7 mouse cellular contexts compared by ENCODE assay signal in the genomic region with DNA sequence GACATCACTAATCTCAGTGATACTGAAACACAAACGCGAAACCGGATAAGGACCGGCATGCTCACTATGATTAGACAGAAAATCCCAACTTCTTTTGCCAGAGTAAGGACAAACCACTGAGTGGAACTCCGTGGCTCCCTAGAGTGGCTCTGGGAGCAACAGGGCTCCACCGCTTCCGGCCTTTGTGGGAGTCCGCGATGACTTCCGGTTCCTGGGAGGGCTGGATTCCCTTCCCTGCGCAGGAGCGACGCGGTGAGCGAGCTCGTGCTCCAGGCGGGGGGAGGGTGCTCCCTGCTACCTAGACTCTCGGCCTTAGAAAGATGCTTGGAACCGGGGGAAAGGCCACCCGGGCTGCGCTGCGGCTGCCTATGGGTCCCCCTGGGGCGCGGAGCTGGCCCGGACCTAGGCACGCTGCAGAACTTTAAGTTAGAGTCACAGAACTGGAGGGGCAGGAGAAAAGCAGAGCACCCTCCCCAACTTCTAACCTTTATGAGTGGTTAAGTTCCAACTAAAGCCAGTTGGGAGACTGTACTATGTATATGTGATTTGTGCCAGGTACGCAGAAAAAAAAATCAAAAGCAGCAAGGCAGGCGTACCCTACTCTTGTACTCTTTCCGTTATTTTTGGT. TPM values are rescaled to one million over a fixed set of nuclear protein-coding genes. Genes with fewer than 3 reads are reported as not detected.
DNase-seq lines count a peak whose midpoint lies in the region; ATAC-seq lines count a peak whose summit lies in the region.

Gene Zscan12, plus strand, starts transcription at position 200 of the 628 bp plus-strand sequence.

- ATAC-seq in intestine, embryonic 16.5 days: peak; percentile 100
- ATAC-seq in midbrain, embryonic 11.5 days (ENCODE audit: low FRiP score): peak; percentile 99

- peak within 1 kb of the TSS; percentile 95 for H3K9ac ChIP-seq in intestine, embryonic 16.5 days (ENCODE audit: low read depth, low read length)
- peak within 1 kb of the TSS; percentile 95 for H3K9ac ChIP-seq in midbrain, embryonic 11.5 days (ENCODE audit: low read length)

- peak within 1 kb of the TSS; percentile 74 for H3K27ac ChIP-seq in intestine, embryonic 16.5 days (ENCODE audit: low read length)
- no peak within 1 kb of the TSS; the same call in 1 of the 2 replicates for H3K27ac ChIP-seq in midbrain, embryonic 11.5 days (ENCODE audit: low read depth, low read length)

- no peaks in the 10 kb centered on the region for H3K36me3 ChIP-seq in intestine, embryonic 16.5 days (ENCODE audit: control insufficient read depth, insufficient read depth, low read length)
- no peaks in the 10 kb centered on the region for H3K36me3 ChIP-seq in midbrain, embryonic 11.5 days (ENCODE audit: control insufficient read depth, insufficient read depth, low read length)

- peak; percentile 92 for DNase-seq in adrenal gland, adult 8-10 months
- peak; percentile 87 for DNase-seq in embryo, embryonic 9.5 days (ENCODE audit: extremely low spot score)
- peak; percentile 70 to 87 for DNase-seq in gastrocnemius, postnatal 4 days (ENCODE audit: low spot score in 2 of 2)
- DNase-seq in left cerebral cortex, postnatal 36 days (ENCODE audit: low spot score in 2 of 2): peak; percentile 89 to 90
- DNase-seq in midbrain, embryonic 11.5 days (ENCODE audit: low spot score, missing footprints): peak; percentile 97
- peak; percentile 92 for DNase-seq in skeletal muscle tissue, adult 2 months (ENCODE audit: low read depth, low spot score)

- H3K9me3 ChIP-seq in intestine, embryonic 16.5 days (ENCODE audit: control insufficient read depth, low read length): no peaks in the 10 kb centered on the region
- no peaks in the 10 kb centered on the region for H3K9me3 ChIP-seq in midbrain, embryonic 11.5 days (ENCODE audit: control insufficient read depth, low read length)

- intact Hi-C loops in left cerebral cortex, postnatal 36 days (cut with DNase I): loop anchor here (1.0 to 2.0 kb wide), 3 partner anchors 40 to 90 kb away; partner anchors contain the start of genes Zkscan3 and Zscan26

- H3K27me3 ChIP-seq in intestine, embryonic 16.5 days (replicated peaks; ENCODE audit: control insufficient read depth, insufficient read depth, low read length): no peaks in the 10 kb centered on the region
- H3K27me3 ChIP-seq in midbrain, embryonic 11.5 days (ENCODE audit: control insufficient read depth, insufficient read depth, low read length): no peaks in the 10 kb centered on the region

- WGBS in intestine, embryonic 16.5 days: under 1% methylated on average over 28 of the region's 29 CpGs
- under 1% methylated on average over 29 of the region's 29 CpGs for WGBS in midbrain, embryonic 11.5 days

- H3K4me2 ChIP-seq in intestine, embryonic 16.5 days (ENCODE audit: low read depth, low read length): peak within 1 kb of the TSS; percentile 69
- H3K4me2 ChIP-seq in midbrain, embryonic 11.5 days: peak within 1 kb of the TSS; percentile 75

- H3K4me3 ChIP-seq in intestine, embryonic 16.5 days (ENCODE audit: low read length): peak within 1 kb of the TSS; percentile 93
- H3K4me3 ChIP-seq in midbrain, embryonic 11.5 days (ENCODE audit: low read depth, low read length): peak within 1 kb of the TSS; percentile 80

- peaks cover 12% of the 10 kb centered on the region for H3K4me1 ChIP-seq in intestine, embryonic 16.5 days (ENCODE audit: control insufficient read depth, insufficient read depth, low read length)
- H3K4me1 ChIP-seq in midbrain, embryonic 11.5 days (ENCODE audit: control insufficient read depth, insufficient read depth, low read length): peaks cover 13% of the 10 kb centered on the region

RNA-seq across cellular contexts. Expression of gene Zscan12, which starts in this region (rescaled TPM):
- 10 to 100 TPM in 3 of 4 experiments, 1 to 10 TPM in 1; 9.6 to 12.8 (median 11.1) TPM for total RNA-seq in adrenal gland, adult 8-10 months (2022)
- total RNA-seq in gastrocnemius, postnatal 4 days (2021): 1 to 10 TPM; 8.2 to 8.5 TPM
- 6.6 and 7.9 TPM in 2 replicates for polyA plus RNA-seq in intestine, embryonic 16.5 days (2015; fragmentation: Nextera tagmentation; extraction: Ambion mirVana)
- 1 to 10 TPM; 7.1 to 9.4 TPM for total RNA-seq in left cerebral cortex, postnatal 36 days (2021)
- polyA plus RNA-seq in midbrain, embryonic 11.5 days (2014; fragmentation: Nextera tagmentation; extraction: Ambion mirVana): 20.3 and 21.8 TPM in 2 replicates
